Mouse (Mus musculus) thymus, adult 2 months (tissue): ENCODE measurements around the gene Rpl31. TPM values are rescaled to one million over a fixed set of nuclear protein-coding genes. Genes with fewer than 3 reads are reported as not detected.

Experiments used
- DNase-seq: peaks from one replicate; pipeline ENCODE4 v3.0.0; 2021
- H3K27ac ChIP-seq: fragments of 200-500 bp; 2 replicates; pipeline ENCODE4 v1.5.1; 2012; ENCODE audit warnings: low read length, control low read depth; ENCODE audit not compliant: control insufficient read depth, insufficient read depth
- H3K27me3 ChIP-seq: fragments of 200-500 bp; 2 replicates; pipeline ENCODE4 v1.6.1; 2012; ENCODE audit warnings: mild to moderate bottlenecking, low read length, moderate library complexity, mixed read lengths; ENCODE audit not compliant: control insufficient read depth, insufficient read depth
- H3K36me3 ChIP-seq: fragments of 200-500 bp; 2 replicates; pipeline ENCODE4 v1.6.1; 2012; ENCODE audit warnings: mild to moderate bottlenecking, low read length, moderate library complexity; ENCODE audit not compliant: control insufficient read depth, insufficient read depth
- H3K4me1 ChIP-seq: fragments of 200-500 bp; replicated peaks from 2 replicates; pipeline ENCODE4 v1.6.1; 2012; ENCODE audit warnings: low read length; ENCODE audit not compliant: control insufficient read depth, insufficient read depth
- H3K4me3 ChIP-seq: fragments of 200-500 bp; 2 replicates; pipeline ENCODE4 v1.5.1; 2012; ENCODE audit warnings: mild to moderate bottlenecking, low read length, control low read depth, moderate library complexity; ENCODE audit not compliant: control insufficient read depth, insufficient read depth
- CTCF ChIP-seq: fragments of 200-500 bp; IDR thresholded peaks from 2 replicates; pipeline ENCODE4 v1.5.1; 2012; ENCODE audit warnings: mild to moderate bottlenecking, control low read depth, low read length, moderate library complexity, borderline replicate concordance; ENCODE audit not compliant: control insufficient read depth, poor library complexity, insufficient read depth; ENCODE audit errors: extremely low read depth
- POLR2A ChIP-seq: fragments of 200-500 bp; IDR thresholded peaks from 2 replicates; pipeline ENCODE4 v1.6.1; 2012; ENCODE audit warnings: mild to moderate bottlenecking, low read length, control low read depth, moderate library complexity; ENCODE audit not compliant: control insufficient read depth, poor library complexity, insufficient read depth; ENCODE audit errors: extremely low read depth
- WGBS: fragments of 180-500 bp; shearing (Covaris S2); methylation state at CpG from one replicate; pipeline ENCODE4 v1.1.7; 2018; 5-methylcytosine and 5-hydroxymethylcytosine counted together
- polyA plus RNA-seq: library from polyadenylated mRNA; depleted of rRNA; stranded (reverse); fragments of >200 nt; gene quantifications from 2 replicates; pipeline ENCODE4 v1.2.3, GENCODE M21; 2012

Gene Rpl31
- polyA plus RNA-seq, 1 experiment, result 375 TPM

DNA sequence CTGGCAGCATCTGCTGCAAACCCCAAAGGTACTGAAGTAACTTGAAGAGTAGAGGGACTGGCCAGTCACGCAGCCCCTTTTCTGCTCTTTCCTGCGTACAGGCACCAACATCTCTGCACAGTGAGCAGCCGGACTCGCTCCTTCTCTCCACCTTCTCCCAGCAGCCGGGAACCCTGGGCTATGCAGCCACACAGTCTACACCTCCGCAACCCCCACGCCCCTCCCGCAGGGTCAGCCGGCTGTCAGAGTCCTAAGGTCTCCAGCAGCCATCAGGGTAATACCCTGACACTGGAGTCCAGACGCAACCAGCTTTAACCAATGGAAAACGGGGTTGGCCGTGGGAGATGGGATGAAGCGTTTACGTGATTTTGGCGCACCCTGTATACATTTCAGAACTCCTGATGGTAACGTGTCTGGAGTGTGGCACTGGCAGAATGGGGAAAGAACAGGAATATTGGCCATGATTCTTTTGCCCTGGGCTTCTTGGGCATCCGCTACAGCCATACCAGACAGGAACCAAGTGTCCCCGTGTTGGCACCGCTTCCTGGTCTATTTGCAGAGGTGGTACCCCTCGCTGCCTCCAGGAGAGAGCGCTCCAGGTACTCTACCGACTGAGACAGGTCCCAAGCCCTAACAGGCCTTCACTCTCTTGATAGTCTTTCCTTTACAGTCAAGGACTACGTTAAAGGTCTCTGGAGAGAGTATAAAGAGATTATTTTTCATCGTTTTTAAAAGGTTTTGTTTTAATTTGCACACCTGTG lies 5.7 kb upstream of the Rpl31 start:
- Histone ChIP-seq H3K4me1 (peaks cover 2% of the 10 kb centered on the region), H3K27ac (no peak overlapping the region), H3K4me3 (no peak overlapping the region), H3K36me3 (no peaks in the 10 kb centered on the region), H3K27me3 (no peaks in the 10 kb centered on the region)
- 77% methylated on average over 24 of the region's 24 CpGs for WGBS
- TF ChIP-seq POLR2A (no peak), CTCF (no peak)
- DNase-seq, result no peak

DNA sequence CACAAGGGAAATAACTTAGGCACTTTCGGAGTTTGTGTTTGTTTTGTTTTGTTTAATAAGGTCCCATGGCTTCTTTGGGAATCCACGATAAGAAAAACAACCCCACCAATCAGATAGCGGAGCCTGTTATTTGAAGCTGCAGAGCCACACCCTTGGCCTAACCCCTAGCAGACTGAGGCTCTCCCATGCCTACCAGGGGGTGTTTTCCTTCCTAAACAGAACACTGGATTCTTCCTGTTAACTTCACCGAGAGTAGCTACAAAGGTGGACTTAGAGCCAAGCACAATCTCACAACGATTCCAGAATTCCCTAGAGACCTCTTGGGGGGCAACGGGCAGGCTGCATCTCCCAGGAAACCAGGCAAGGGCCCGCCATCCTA lies 5.1 kb upstream of the Rpl31 start:
- DNase-seq, result no peak
- no peak for TF ChIP-seq POLR2A
- no peak for TF ChIP-seq CTCF

GRCm38 (mm10) chr1:39365562-39365961 lies 2.1 kb upstream of the Rpl31 start:
- peaks cover 13% of the 10 kb centered on the region for H3K36me3 ChIP-seq
- no peaks in the 10 kb centered on the region for H3K27me3 ChIP-seq
- WGBS, result 85% methylated on average over 1 of the region's 1 CpGs
- peaks cover 14% of the 10 kb centered on the region for H3K4me1 ChIP-seq
- H3K27ac ChIP-seq, result no peak overlapping the region
- no peak for DNase-seq
- TF ChIP-seq POLR2A, result no peak
- TF ChIP-seq CTCF, result no peak
- H3K4me3 ChIP-seq, result no peak overlapping the region

More for the DNA sequence above, 5.1 kb upstream of the Rpl31 start:
- Histone ChIP-seq H3K27me3 (no peaks in the 10 kb centered on the region), H3K36me3 (no peaks in the 10 kb centered on the region), H3K4me3 (no peak overlapping the region), H3K27ac (no peak overlapping the region), H3K4me1 (peaks cover 5% of the 10 kb centered on the region)
- WGBS, result 89% methylated on average over 7 of the region's 7 CpGs

DNA sequence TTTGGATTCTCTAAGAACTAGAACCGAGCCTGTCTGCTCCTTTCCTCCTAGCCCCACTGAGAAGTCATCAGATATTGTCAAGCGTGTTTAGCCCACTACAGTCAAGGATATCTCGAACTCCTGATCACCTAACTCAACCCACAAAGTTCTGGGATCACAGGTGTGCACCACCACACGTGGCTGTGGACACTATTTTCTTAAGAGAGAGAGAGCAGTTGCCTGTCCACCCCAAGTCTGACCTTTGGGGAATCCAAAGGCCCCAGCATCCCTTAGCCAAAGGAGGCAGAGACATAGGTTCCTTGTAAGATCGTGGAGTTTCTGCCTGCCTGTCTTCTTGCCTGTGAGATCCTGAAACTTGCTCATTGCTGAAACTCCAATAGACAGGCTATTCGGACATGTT lies 597 bp upstream of the Rpl31 start:
- no peak for TF ChIP-seq CTCF
- no peak for TF ChIP-seq POLR2A
- WGBS, result 28% methylated on average over 6 of the region's 6 CpGs
- no peak overlapping the region for H3K27ac ChIP-seq
- H3K4me1 ChIP-seq, result peaks cover 14% of the 10 kb centered on the region
- peaks cover 28% of the 10 kb centered on the region for H3K36me3 ChIP-seq
- DNase-seq, result peak; percentile 8
- no peaks in the 10 kb centered on the region for H3K27me3 ChIP-seq
- H3K4me3 ChIP-seq, result peak overlapping the region; percentile 53

DNA sequence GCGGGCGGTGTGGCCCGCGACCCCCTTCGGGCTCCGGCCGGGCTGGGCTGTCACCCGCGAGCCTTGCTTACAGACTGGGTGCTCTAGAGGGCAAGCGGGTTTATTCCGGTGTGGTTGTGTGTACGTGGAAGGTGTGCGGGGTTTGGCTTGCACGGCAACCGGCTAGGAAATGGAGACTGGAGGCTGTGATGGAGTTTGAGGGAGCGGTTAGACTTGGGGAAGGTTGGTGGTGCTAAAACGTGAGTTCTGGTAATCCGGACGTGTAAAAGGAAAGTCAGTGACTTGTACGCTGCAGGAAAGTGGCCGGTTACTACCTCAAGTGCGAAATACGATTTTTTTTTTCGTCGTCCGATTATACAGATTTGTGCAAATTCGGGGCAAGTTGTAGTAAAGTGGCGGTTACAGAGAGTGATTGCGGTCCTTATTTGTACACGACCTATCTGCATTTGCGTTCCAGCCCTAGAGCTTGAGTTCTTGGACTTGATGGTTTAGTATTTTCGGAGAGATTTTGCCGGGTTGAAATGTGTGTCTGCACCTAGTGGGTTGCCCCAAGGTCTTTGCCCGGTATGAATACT lies 712 bp downstream of the Rpl31 start:
- TF ChIP-seq POLR2A (no peak), CTCF (no peak)
- DNase-seq, result no peak
- peak overlapping the region; percentile 99 for H3K4me3 ChIP-seq
- no peaks in the 10 kb centered on the region for H3K27me3 ChIP-seq
- peak overlapping the region; percentile 26 for H3K27ac ChIP-seq
- WGBS, result under 1% methylated on average over 34 of the region's 34 CpGs
- H3K36me3 ChIP-seq, result peaks cover 41% of the 10 kb centered on the region
- H3K4me1 ChIP-seq, result peaks cover 14% of the 10 kb centered on the region

GRCm38 (mm10) chr1:39370431-39370830 lies 2.8 kb downstream of the Rpl31 start:
- Histone ChIP-seq H3K27me3 (no peaks in the 10 kb centered on the region), H3K36me3 (peaks cover 52% of the 10 kb centered on the region), H3K4me1 (peaks cover 14% of the 10 kb centered on the region), H3K4me3 (no peak overlapping the region), H3K27ac (no peak overlapping the region)
- WGBS, result 95% methylated on average over 6 of the region's 6 CpGs
- TF ChIP-seq POLR2A (no peak), CTCF (no peak)
- no peak for DNase-seq
